Mouse (Mus musculus): ENCODE results near the gene Tmem91.

DNA sequence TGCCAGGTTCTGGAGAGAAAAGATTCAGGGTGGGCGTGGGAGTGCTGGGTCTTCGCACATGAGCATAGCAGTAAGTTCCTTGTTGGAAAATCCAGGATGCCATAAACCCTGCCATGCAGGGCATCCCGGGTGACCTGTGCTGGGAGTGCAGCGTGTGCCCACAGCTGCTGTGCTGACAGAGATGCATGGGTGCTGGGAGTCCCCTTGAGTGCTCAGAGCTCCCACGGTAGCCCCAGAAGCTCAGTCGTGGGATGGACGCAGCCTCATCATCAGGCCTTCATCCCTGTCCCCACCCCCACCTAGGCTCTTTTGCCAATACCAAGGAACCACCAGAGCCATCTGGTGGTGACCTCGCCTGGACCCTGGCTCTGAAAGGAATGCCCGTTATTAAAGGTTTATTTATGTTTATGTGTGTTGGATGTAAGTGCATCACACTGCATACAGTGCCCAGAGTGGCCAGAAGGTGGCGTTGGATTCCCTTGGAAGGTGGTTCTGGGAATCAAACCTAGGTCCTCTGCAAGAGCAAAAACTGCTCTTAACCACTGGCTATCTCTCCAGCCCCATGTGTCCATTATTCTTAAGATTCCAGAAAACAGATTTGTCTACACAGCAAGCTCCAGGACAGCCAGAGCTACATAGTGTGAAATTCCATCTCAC, 49.2 kb downstream of the Tmem91 start:
- TF ChIP-seq ZC3H11A (IDR thresholded peaks at IDR 0.05; ENCODE audit: low read depth, low read length) (no peak), UBTF (IDR thresholded peaks at IDR 0.05; ENCODE audit: low read depth, low read length) (no peak), CTCF (conservative IDR thresholded peaks at IDR 0.05 in 1 of 2, IDR thresholded peaks at IDR 0.05 in 1 of 2; ENCODE audit: low read depth in 2 of 2, low read length in 2 of 2) (peak; percentile 62 to 73), MAZ (IDR thresholded peaks at IDR 0.05; ENCODE audit: low read depth, low read length) (no peak), EP300 (IDR thresholded peaks at IDR 0.05; ENCODE audit: low read length) (no peak), POLR2A (IDR thresholded peaks at IDR 0.05; ENCODE audit: low read depth, low read length) (no peak), E2F4 (IDR thresholded peaks at IDR 0.05; ENCODE audit: insufficient replicate concordance, low read depth, low read length) (no peak), ZMIZ1 (IDR thresholded peaks at IDR 0.05; ENCODE audit: low read depth, low read length) (no peak), BHLHE40 (IDR thresholded peaks at IDR 0.05; ENCODE audit: low read depth, low read length) (no peak), IRF4 (IDR thresholded peaks at IDR 0.05; ENCODE audit: low read depth, low read length) (no peak), TCF12 (IDR thresholded peaks at IDR 0.05; ENCODE audit: low read depth, low read length) (no peak)
